Mouse (Mus musculus) 3T3-L1 (cell line): ENCODE measurements at regions not wholly inside any gene's neighbourhood (a gene's known extent, or its start where the extent isn't known, plus 50 kb on each side); places are given as distances from the start of the nearest gene placed in this dataset.

ENCODE experiments used
- DNase-seq: peaks from one replicate; pipeline ENCODE4 v3.0.0-alpha.2; 2015; ENCODE audit warnings: low read depth, low spot score

DNA sequence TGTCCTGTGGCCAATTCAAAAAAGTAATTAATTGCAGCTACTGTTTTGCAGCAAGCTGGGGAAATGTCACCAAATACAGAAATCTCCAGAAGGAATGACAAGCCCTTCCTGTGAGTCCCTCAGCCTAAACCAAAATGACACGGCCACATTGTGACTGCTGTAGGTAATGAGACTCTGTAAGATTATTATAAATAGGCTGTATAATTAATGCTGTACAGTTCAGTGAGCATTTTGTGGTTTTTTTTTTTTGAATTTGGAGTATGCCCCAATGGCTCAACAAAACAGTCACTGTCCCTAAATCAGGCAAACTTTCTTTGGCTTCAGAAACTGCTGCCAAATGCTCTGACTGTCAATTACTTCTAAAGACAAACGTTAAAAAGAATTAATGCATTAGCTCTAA is 615.9 kb upstream of the Sema6d start:
- no peak for DNase-seq

GRCm38 (mm10) chr2:123486681-123487080 is 603.1 kb upstream of the Sema6d start:
- no peak for DNase-seq

GRCm38 (mm10) chr2:123506162-123506561 is 583.6 kb upstream of the Sema6d start:
- no peak for DNase-seq

DNA sequence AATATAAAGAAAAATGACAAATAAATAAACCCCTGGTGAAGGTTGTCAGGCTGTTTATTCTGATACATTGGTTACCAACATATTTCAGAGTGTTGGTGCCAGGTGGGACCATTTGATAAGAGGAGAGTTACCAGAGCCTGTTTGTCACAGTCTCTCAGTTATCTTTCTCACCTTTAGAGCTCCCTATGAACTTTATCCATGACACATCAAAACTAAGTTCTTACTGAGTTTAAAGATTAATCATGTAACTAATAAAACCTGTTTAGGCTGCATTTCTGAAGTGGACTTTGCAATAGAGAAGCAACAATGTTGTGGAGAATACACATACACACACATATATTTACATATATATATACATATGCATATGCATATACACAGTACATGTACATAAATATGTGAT is 582.7 kb upstream of the Sema6d start:
- DNase-seq: no peak

GRCm38 (mm10) chr2:123528915-123529314 is 560.9 kb upstream of the Sema6d start:
- no peak for DNase-seq

DNA sequence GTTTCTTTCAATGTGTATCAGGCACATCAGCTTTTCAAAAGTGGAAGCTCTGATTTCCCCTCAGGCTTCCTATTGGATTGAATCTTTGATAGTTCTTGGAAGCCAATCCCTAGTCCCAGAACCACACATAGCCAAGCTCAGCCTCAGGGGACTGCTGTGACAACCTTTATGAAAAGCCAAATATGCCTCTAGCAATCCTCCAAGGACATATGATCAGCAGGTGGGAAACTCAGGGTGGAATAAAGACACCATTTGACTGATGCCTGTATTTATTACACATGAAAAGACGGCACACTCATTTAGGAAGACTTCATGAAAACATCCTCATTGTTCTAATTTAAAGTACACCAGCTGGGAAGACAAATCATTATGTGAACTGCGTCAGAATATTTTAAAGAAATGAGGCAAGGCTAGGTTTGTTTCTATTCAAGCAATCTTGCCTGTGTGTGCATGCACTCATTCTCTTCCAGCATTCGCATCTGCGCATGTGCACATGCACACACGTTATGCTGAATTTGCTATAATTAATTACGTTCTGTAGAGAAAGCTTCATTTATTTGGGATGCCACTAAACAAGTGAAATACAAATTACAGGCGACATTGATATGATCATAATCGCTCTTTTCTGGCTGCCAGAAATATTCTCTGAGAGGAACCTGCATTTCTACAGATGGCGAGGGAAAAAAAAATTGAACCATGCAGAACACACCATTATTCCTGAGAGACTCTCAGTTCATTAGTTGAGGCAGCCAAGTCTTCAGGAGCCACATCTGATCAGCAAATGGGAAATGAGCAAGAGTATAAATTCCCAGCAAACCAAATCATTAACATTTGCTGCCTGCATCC is 556.6 kb upstream of the Sema6d start:
- DNase-seq: no peak

GRCm38 (mm10) chr2:123551249-123551850 is 538.4 kb upstream of the Sema6d start:
- DNase-seq: no peak

DNA sequence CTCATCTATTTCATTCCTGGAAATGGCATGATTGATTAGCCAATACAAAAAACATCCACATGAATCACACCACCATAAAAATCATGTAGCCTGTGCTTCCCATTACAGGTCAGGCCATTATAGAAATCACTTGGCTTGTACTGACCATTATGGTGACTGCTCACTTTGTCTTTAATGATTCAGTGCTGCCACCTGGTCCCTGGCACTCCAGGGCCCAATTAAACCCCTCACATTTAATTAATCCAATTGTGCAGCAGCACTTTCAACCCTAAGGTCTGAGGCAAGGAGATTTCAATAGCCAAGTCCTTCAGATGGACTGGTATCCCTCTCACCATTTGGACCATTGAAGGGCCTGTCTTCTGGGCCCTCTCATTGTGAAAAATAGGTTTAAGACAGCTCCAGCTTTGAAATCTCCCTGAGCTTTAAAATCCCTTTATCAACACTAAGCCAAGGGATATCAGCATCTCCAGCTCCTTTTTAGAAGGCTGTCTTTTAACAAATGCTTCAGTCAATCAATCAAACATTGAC is 531.6 kb upstream of the Sema6d start:
- no peak for DNase-seq
